Mouse (Mus musculus): ENCODE measurements around the gene Serpina11. TPM values are rescaled to one million over a fixed set of nuclear protein-coding genes. Genes with fewer than 3 reads are reported as not detected.

Serpina11 gene
- total and polyA plus RNA-seq, 3 experiments = 0.27 to 0.50 (median 0.34) TPM

DNA sequence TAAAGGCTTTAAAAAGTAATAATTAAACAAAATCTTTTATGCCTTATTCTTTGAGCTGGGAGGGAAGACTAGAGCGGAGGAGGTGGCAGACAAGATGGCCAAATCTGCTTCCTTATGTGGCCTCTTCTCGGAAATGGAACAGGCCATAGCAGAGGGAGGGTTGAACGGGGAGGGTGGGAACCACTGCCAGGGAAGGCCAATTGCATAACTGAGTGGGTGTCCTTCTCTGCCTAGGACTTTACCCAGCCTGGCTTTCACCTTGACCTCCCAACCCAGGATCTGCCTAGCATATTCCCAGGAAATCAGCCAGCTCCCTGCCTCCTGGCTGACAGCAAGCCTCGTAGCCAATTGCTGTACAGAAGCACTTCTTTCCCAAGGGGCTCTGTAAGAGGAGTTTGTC is 26.5 kb downstream of the Serpina11 start:
- in situ Hi-C loops (cut with MboI; ENCODE audit: low pct_ligation_motif_present, low pct_unique_long_range_greater_than_20kb, low sequenced_read_pairs) (no loop called here), dilution Hi-C loops (cut with MboI; ENCODE audit: extremely low pct_ligation_motif_present, extremely low pct_unique_long_range_greater_than_20kb, low sequenced_read_pairs) (no loop called here)
- Histone ChIP-seq H3K27ac (ENCODE audit: insufficient read depth, low read depth) (no peak overlapping the region), H3K36me3 (replicated peaks in 1 of 2; ENCODE audit: control insufficient read depth in 1 of 2, insufficient read depth in 1 of 2, low read length in 1 of 2) (no peaks in the 10 kb centered on the region), H3K4me2 (ENCODE audit: insufficient read depth, low read depth, poor library complexity, severe bottlenecking) (no peak overlapping the region), H3K9ac (ENCODE audit: insufficient read depth, low read depth) (no peak overlapping the region), H3K27me3 (replicated peaks) (peaks cover 73% of the 10 kb centered on the region), H3K9me3 (replicated peaks; ENCODE audit: low read length) (no peaks in the 10 kb centered on the region), H3K4me3 (replicated peaks in 1 of 3; ENCODE audit: low read depth in 2 of 3, low read length in 2 of 3, poor library complexity in 1 of 3) (no peak overlapping the region), H3K79me2 (replicated peaks; ENCODE audit: control insufficient read depth, extremely low read depth, insufficient read depth, poor library complexity, severe bottlenecking) (no peaks in the 10 kb centered on the region), H3K4me1 (ENCODE audit: control insufficient read depth in 1 of 2, insufficient read depth in 2 of 2) (peaks cover 10 to 11% of the 10 kb centered on the region in 2 experiments)
- DNase-seq (ENCODE audit: extremely low read depth) = no peak
- no peak for TF ChIP-seq CHD1 (IDR thresholded peaks at IDR 0.05; ENCODE audit: low read depth, low read length)
- TF ChIP-seq USF1 (IDR thresholded peaks at IDR 0.05; ENCODE audit: low read depth, low read length) = no peak
- TF ChIP-seq MEF2A (IDR thresholded peaks at IDR 0.05; ENCODE audit: borderline replicate concordance, low read depth, low read length) = no peak
- TF ChIP-seq JUND (conservative IDR thresholded peaks at IDR 0.05; ENCODE audit: low read depth, low read length) = no peak
- no peak for TF ChIP-seq POLR2AphosphoS2 (IDR thresholded peaks at IDR 0.05; ENCODE audit: low read depth, low read length)
- TF ChIP-seq SMC3 (IDR thresholded peaks at IDR 0.05; ENCODE audit: low read depth, low read length) = no peak
- TF ChIP-seq MAZ (IDR thresholded peaks at IDR 0.05; ENCODE audit: low read depth, low read length) = no peak
- no peak for TF ChIP-seq CTCF (conservative IDR thresholded peaks at IDR 0.05 in 1 of 2, IDR thresholded peaks at IDR 0.05 in 1 of 2; ENCODE audit: low read depth in 2 of 2, low read length in 2 of 2)
- no peak for TF ChIP-seq ZKSCAN1 (IDR thresholded peaks at IDR 0.05; ENCODE audit: borderline replicate concordance, low read depth, low read length)
- TF ChIP-seq MYC (IDR thresholded peaks at IDR 0.05; ENCODE audit: low read depth, low read length) = no peak
- TF ChIP-seq MAFK (IDR thresholded peaks at IDR 0.05; ENCODE audit: insufficient replicate concordance, low read length) = no peak
- no peak for TF ChIP-seq NRF1 (IDR thresholded peaks at IDR 0.05; ENCODE audit: low read depth, low read length)
- no peak for TF ChIP-seq CHD2 (IDR thresholded peaks at IDR 0.05; ENCODE audit: low read length)

DNA sequence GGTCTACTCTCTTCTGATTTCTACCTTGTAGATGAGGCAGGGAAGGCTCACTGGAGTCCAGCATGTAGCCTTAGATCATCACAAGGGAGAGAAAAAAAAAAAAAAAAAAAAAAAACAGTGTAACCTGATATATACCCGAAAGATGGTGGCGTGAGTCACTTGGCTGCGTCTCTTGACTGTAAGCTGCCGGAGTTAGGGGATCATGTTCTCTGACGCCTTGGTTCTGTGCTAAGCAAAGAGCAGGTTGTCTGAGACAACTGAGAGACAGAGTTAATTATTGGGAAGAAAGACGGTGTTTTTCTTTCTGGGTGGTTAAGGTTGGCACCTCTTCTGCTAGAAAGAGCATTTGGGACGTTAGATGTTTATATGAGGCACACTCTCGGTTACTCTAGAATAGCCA is 26.9 kb downstream of the Serpina11 start:
- Histone ChIP-seq H3K27ac (ENCODE audit: insufficient read depth, low read depth) (no peak overlapping the region), H3K9me3 (replicated peaks; ENCODE audit: low read length) (no peaks in the 10 kb centered on the region), H3K79me2 (replicated peaks; ENCODE audit: control insufficient read depth, extremely low read depth, insufficient read depth, poor library complexity, severe bottlenecking) (no peaks in the 10 kb centered on the region), H3K4me1 (ENCODE audit: control insufficient read depth in 1 of 2, insufficient read depth in 2 of 2) (peaks cover 10 to 11% of the 10 kb centered on the region in 2 experiments), H3K27me3 (replicated peaks) (peaks cover 68% of the 10 kb centered on the region), H3K4me2 (ENCODE audit: insufficient read depth, low read depth, poor library complexity, severe bottlenecking) (no peak overlapping the region), H3K9ac (ENCODE audit: insufficient read depth, low read depth) (no peak overlapping the region), H3K4me3 (replicated peaks in 1 of 3; ENCODE audit: low read depth in 2 of 3, low read length in 2 of 3, poor library complexity in 1 of 3) (no peak overlapping the region), H3K36me3 (replicated peaks in 1 of 2; ENCODE audit: control insufficient read depth in 1 of 2, insufficient read depth in 1 of 2, low read length in 1 of 2) (no peaks in the 10 kb centered on the region)
- dilution Hi-C loops (cut with MboI; ENCODE audit: extremely low pct_ligation_motif_present, extremely low pct_unique_long_range_greater_than_20kb, low sequenced_read_pairs) = no loop called here
- TF ChIP-seq ZNF384 (IDR thresholded peaks at IDR 0.05; ENCODE audit: low read depth, low read length) (peak; percentile 85), MYC (IDR thresholded peaks at IDR 0.05; ENCODE audit: low read depth, low read length) (no peak), BHLHE40 (IDR thresholded peaks at IDR 0.05; ENCODE audit: low read depth, low read length) (peak; percentile 19; the same call in 1 of the 2 replicates)
- no peak for DNase-seq (ENCODE audit: extremely low read depth)
- in situ Hi-C loops (cut with MboI; ENCODE audit: low pct_ligation_motif_present, low pct_unique_long_range_greater_than_20kb, low sequenced_read_pairs) = no loop called here

Data from CH12.LX (cell line).